Mouse (Mus musculus) left cerebral cortex, postnatal 4 days (tissue): ENCODE results near the gene Six1. TPM values are rescaled to one million over a fixed set of nuclear protein-coding genes. Genes with fewer than 3 reads are reported as not detected.

Experiments used
- total RNA-seq, 2 experiments: library from RNA; stranded (reverse); gene quantifications; 2 replicates each; pipeline ENCODE4 v1.2.3; 2021

Gene Six1
- total RNA-seq, 2 experiments from 2014 or later = 0.66 to 0.87 TPM

Other genes starting within 250 kb of the Six1 start
- under 1 TPM in 1 of 2 experiments, not detected in 1; 0.10 TPM for gene Six6, start 114.0 kb downstream of the Six1 start, total RNA-seq
- 1 to 10 TPM; 5.8 to 7.8 TPM for gene 4930447C04Rik, start 113.1 kb downstream of the Six1 start, total RNA-seq
- gene Six4, start 59.6 kb upstream of the Six1 start, total RNA-seq = under 1 TPM; 0.34 to 0.38 TPM
- gene Mnat1, start 69.8 kb upstream of the Six1 start, total RNA-seq = 10 to 100 TPM; 15.6 to 16.5 TPM
- 10 to 100 TPM; 13.6 to 16.4 TPM for gene Trmt5, start 232.8 kb upstream of the Six1 start, total RNA-seq
- gene Slc38a6, start 232.9 kb upstream of the Six1 start, total RNA-seq = 10 to 100 TPM; 16.1 to 18.4 TPM